Mouse (Mus musculus): ENCODE results near the gene Olfr1263. TPM values are rescaled to one million over a fixed set of nuclear protein-coding genes. Genes with fewer than 3 reads are reported as not detected.

Olfr1263 gene
- polyA plus RNA-seq (2012; rRNA removed), result not detected in 2 replicates

DNA sequence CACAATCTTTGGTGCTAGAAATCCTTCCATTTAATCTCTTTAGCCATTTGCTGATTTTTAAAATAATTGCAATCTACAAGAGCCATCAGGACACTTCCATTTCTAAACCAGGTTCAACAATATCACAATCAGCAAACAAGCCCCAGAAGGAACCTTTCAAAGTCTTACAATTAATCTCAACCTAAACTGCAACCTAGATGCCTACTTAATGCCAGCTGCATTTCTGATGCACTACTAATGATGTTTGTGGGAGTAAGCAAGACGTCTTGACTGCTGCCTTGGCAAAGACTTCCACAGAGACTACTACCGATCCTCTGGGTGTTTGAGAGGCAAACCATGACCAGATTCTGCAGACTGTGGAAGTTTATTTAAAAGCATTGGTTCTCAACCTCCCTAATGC is at the start of gene Olfr1263:
Gene Olfr1263, plus strand, starts transcription at position 301 of the 400 bp plus-strand sequence.
- Histone ChIP-seq H3K4me3 (ENCODE audit: control insufficient read depth, insufficient read depth, low read length) (no peak within 1 kb of the TSS), H3K36me3 (ENCODE audit: control insufficient read depth, insufficient read depth, low read length) (no peaks in the 10 kb centered on the region), H3K27me3 (ENCODE audit: control insufficient read depth, insufficient read depth, low read length) (no peaks in the 10 kb centered on the region), H3K4me1 (replicated peaks; ENCODE audit: control insufficient read depth, insufficient read depth, low read length) (no peaks in the 10 kb centered on the region), H3K27ac (ENCODE audit: control insufficient read depth, insufficient read depth, low read length) (no peak within 1 kb of the TSS)
- TF ChIP-seq CTCF (IDR thresholded peaks at IDR 0.05; ENCODE audit: borderline replicate concordance, control insufficient read depth, extremely low read depth, insufficient read depth, low read length, poor library complexity), result no peak
- TF ChIP-seq POLR2A (IDR thresholded peaks at IDR 0.05; ENCODE audit: control insufficient read depth, extremely low read depth, insufficient read depth, low read length, poor library complexity), result no peak
- WGBS, result 86% methylated on average over 2 of the region's 2 CpGs
- no peak for DNase-seq

DNA sequence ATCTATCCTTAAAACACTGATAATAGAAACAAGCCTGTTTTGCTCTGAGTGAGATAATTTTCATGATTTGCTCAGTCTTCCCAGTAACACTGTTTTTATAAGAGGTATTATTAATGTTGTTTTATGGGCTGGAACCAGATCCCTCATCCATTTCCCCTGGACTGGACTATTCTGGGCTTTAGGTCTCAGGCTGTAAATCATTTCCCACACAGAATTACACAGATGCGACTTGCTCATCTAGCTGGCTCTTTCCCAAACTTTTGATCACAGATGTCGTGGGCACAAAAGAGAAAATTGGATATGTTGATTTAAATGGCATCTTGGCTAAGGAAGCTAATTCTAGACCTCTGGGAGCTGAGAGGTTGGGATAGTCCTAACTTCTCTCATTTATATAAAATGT is 37.7 kb upstream of the Olfr1263 start, which contains the start of gene Olfr1260:
Gene Olfr1260, plus strand, starts transcription at position 157 of the 400 bp plus-strand sequence.
- WGBS, result 78% methylated on average over 2 of the region's 2 CpGs
- DNase-seq, result no peak
- TF ChIP-seq CTCF (IDR thresholded peaks at IDR 0.05; ENCODE audit: borderline replicate concordance, control insufficient read depth, extremely low read depth, insufficient read depth, low read length, poor library complexity) (no peak), POLR2A (IDR thresholded peaks at IDR 0.05; ENCODE audit: control insufficient read depth, extremely low read depth, insufficient read depth, low read length, poor library complexity) (no peak)

DNA sequence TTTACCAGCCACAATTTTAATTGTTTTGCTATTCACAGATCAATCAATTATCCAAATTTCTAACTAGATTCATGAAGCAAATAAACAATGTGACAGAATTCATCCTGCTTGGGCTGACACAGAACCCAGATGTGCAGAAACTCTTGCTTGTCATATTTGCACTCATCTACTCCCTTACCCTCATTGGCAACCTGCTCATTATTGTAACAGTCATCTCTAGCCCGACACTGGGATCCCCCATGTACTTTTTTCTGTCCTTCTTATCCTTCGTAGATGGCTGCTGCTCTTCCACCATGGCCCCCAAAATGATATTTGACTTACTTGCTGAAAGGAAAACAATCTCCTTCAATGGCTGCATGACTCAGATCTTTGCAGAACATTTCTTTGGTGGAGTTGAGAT is 34.2 kb upstream of the Olfr1263 start:
- H3K27ac ChIP-seq (ENCODE audit: control insufficient read depth, insufficient read depth, low read length), result no peak overlapping the region
- H3K4me1 ChIP-seq (replicated peaks; ENCODE audit: control insufficient read depth, insufficient read depth, low read length), result no peaks in the 10 kb centered on the region
- no peak for TF ChIP-seq POLR2A (IDR thresholded peaks at IDR 0.05; ENCODE audit: control insufficient read depth, extremely low read depth, insufficient read depth, low read length, poor library complexity)
- no peak for TF ChIP-seq CTCF (IDR thresholded peaks at IDR 0.05; ENCODE audit: borderline replicate concordance, control insufficient read depth, extremely low read depth, insufficient read depth, low read length, poor library complexity)
- WGBS, result 87% methylated on average over 2 of the region's 2 CpGs
- H3K27me3 ChIP-seq (ENCODE audit: control insufficient read depth, insufficient read depth, low read length), result no peaks in the 10 kb centered on the region
- no peaks in the 10 kb centered on the region for H3K36me3 ChIP-seq (ENCODE audit: control insufficient read depth, insufficient read depth, low read length)
- no peak overlapping the region for H3K4me3 ChIP-seq (ENCODE audit: control insufficient read depth, insufficient read depth, low read length)
- no peak for DNase-seq

More for the DNA sequence above, 37.7 kb upstream of the Olfr1263 start, which contains the start of gene Olfr1260:
- H3K27ac ChIP-seq (ENCODE audit: control insufficient read depth, insufficient read depth, low read length), result no peak within 1 kb of the TSS
- H3K36me3 ChIP-seq (ENCODE audit: control insufficient read depth, insufficient read depth, low read length), result no peaks in the 10 kb centered on the region
- no peaks in the 10 kb centered on the region for H3K27me3 ChIP-seq (ENCODE audit: control insufficient read depth, insufficient read depth, low read length)
- H3K4me1 ChIP-seq (replicated peaks; ENCODE audit: control insufficient read depth, insufficient read depth, low read length), result no peaks in the 10 kb centered on the region
- no peak within 1 kb of the TSS for H3K4me3 ChIP-seq (ENCODE audit: control insufficient read depth, insufficient read depth, low read length)

DNA sequence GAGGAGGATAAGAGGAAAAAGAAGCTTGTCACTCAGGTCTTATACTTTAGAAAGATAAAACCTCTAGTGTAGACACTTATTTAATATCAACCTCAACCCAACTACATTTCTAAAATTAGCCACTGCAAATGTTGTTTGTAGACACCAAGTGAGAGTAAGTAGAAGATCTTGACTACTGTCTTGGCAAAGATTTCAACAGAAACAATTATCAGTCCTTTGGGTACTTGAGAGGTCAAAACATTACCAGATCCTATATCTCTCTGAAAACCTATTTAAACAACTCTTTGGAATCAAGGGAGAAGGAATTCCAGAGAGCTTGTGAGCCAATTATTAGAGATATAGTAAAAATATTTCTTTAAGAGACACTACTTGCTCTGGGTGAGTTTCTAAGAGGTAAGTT is 21.0 kb upstream of the Olfr1263 start, which contains the start of gene Olfr1261:
Gene Olfr1261, plus strand, starts transcription at position 301 of the 400 bp plus-strand sequence.
- TF ChIP-seq POLR2A (IDR thresholded peaks at IDR 0.05; ENCODE audit: control insufficient read depth, extremely low read depth, insufficient read depth, low read length, poor library complexity) (no peak), CTCF (IDR thresholded peaks at IDR 0.05; ENCODE audit: borderline replicate concordance, control insufficient read depth, extremely low read depth, insufficient read depth, low read length, poor library complexity) (no peak)
- Histone ChIP-seq H3K36me3 (ENCODE audit: control insufficient read depth, insufficient read depth, low read length) (no peaks in the 10 kb centered on the region), H3K4me1 (replicated peaks; ENCODE audit: control insufficient read depth, insufficient read depth, low read length) (no peaks in the 10 kb centered on the region), H3K27me3 (ENCODE audit: control insufficient read depth, insufficient read depth, low read length) (no peaks in the 10 kb centered on the region), H3K27ac (ENCODE audit: control insufficient read depth, insufficient read depth, low read length) (no peak within 1 kb of the TSS), H3K4me3 (ENCODE audit: control insufficient read depth, insufficient read depth, low read length) (no peak within 1 kb of the TSS)
- no peak for DNase-seq

DNA sequence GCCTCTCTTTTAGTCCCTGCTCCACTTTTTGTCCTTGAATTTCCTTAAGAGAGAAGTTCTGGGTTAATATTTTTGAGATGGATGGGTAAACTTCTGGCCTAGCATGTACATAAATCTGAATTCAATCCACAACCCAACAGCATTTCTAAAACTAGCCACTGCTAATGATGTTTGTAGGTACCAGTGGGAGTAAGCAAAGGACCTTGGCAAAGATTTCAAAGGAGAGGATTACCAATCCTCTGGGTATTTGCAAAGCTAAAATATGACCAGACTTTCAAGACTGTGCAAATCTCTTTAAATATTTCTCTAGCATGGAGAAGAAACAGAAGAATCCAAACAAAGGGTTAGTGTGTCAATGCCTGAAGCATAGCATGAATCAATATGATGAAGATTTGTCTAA is 12.1 kb upstream of the Olfr1263 start, which contains the start of gene Olfr1262:
Gene Olfr1262, plus strand, starts transcription at position 301 of the 400 bp plus-strand sequence.
- no peaks in the 10 kb centered on the region for H3K27me3 ChIP-seq (ENCODE audit: control insufficient read depth, insufficient read depth, low read length)
- TF ChIP-seq CTCF (IDR thresholded peaks at IDR 0.05; ENCODE audit: borderline replicate concordance, control insufficient read depth, extremely low read depth, insufficient read depth, low read length, poor library complexity), result no peak
- TF ChIP-seq POLR2A (IDR thresholded peaks at IDR 0.05; ENCODE audit: control insufficient read depth, extremely low read depth, insufficient read depth, low read length, poor library complexity), result no peak
- no peak for DNase-seq
- H3K27ac ChIP-seq (ENCODE audit: control insufficient read depth, insufficient read depth, low read length), result no peak within 1 kb of the TSS
- H3K4me3 ChIP-seq (ENCODE audit: control insufficient read depth, insufficient read depth, low read length), result no peak within 1 kb of the TSS
- no peaks in the 10 kb centered on the region for H3K36me3 ChIP-seq (ENCODE audit: control insufficient read depth, insufficient read depth, low read length)
- no peaks in the 10 kb centered on the region for H3K4me1 ChIP-seq (replicated peaks; ENCODE audit: control insufficient read depth, insufficient read depth, low read length)

DNA sequence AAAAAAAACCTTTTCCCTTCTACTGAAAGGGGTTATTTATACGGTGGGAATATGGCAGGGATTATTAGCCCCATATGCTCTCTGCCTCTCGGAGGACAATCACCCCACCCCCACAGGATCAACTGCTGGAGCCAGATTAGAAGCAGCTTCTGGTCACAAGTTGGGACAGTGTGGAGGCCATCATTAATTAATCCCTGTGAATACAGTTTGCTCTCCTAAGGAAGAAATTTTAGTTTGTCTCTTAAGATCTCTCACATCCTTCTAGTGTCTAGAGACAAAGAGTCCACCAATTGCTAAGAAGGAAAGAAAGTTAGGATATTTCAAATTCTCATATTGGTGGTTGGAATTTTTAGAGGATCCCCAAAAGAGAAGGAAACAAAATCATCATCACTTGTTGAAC is 13.5 kb downstream of the Olfr1263 start, which contains the start of gene Olfr1264:
Gene Olfr1264, minus strand, starts transcription at position 101 of the 400 bp plus-strand sequence.
- DNase-seq, result no peak
- Histone ChIP-seq H3K4me3 (ENCODE audit: control insufficient read depth, insufficient read depth, low read length) (no peak within 1 kb of the TSS), H3K4me1 (replicated peaks; ENCODE audit: control insufficient read depth, insufficient read depth, low read length) (no peaks in the 10 kb centered on the region), H3K27me3 (ENCODE audit: control insufficient read depth, insufficient read depth, low read length) (no peaks in the 10 kb centered on the region), H3K27ac (ENCODE audit: control insufficient read depth, insufficient read depth, low read length) (no peak within 1 kb of the TSS), H3K36me3 (ENCODE audit: control insufficient read depth, insufficient read depth, low read length) (no peaks in the 10 kb centered on the region)
- 86% methylated on average over 2 of the region's 2 CpGs for WGBS
- TF ChIP-seq POLR2A (IDR thresholded peaks at IDR 0.05; ENCODE audit: control insufficient read depth, extremely low read depth, insufficient read depth, low read length, poor library complexity) (no peak), CTCF (IDR thresholded peaks at IDR 0.05; ENCODE audit: borderline replicate concordance, control insufficient read depth, extremely low read depth, insufficient read depth, low read length, poor library complexity) (no peak)

DNA sequence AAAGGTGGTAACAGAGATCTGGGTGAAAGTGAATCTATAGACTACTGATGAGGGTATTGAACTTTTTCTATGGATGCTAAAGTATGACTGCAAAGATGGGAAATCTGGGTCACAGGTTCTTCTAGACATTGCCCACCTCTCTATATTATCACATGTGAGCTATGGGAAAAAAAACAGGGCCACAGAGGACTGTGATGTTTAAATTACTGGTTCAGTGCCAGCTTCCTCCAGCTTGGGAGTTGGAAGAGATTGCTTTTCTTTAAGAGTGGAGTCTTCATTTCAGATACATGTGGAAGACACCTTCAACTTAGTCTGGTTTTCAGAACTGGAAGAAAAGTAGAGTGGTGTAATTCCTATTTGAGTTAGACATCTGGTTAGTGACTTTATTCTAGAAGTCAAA is 23.1 kb downstream of the Olfr1263 start, which contains the start of gene Olfr1265:
Gene Olfr1265, plus strand, starts transcription at position 301 of the 400 bp plus-strand sequence.
- TF ChIP-seq CTCF (IDR thresholded peaks at IDR 0.05; ENCODE audit: borderline replicate concordance, control insufficient read depth, extremely low read depth, insufficient read depth, low read length, poor library complexity) (no peak), POLR2A (IDR thresholded peaks at IDR 0.05; ENCODE audit: control insufficient read depth, extremely low read depth, insufficient read depth, low read length, poor library complexity) (no peak)
- Histone ChIP-seq H3K36me3 (ENCODE audit: control insufficient read depth, insufficient read depth, low read length) (no peaks in the 10 kb centered on the region), H3K27me3 (ENCODE audit: control insufficient read depth, insufficient read depth, low read length) (no peaks in the 10 kb centered on the region), H3K4me3 (ENCODE audit: control insufficient read depth, insufficient read depth, low read length) (no peak within 1 kb of the TSS), H3K4me1 (replicated peaks; ENCODE audit: control insufficient read depth, insufficient read depth, low read length) (no peaks in the 10 kb centered on the region), H3K27ac (ENCODE audit: control insufficient read depth, insufficient read depth, low read length) (no peak within 1 kb of the TSS)
- DNase-seq, result no peak
